Mouse (Mus musculus): ENCODE measurements around the gene Gpatch8.

Gpatch8 gene

DNA sequence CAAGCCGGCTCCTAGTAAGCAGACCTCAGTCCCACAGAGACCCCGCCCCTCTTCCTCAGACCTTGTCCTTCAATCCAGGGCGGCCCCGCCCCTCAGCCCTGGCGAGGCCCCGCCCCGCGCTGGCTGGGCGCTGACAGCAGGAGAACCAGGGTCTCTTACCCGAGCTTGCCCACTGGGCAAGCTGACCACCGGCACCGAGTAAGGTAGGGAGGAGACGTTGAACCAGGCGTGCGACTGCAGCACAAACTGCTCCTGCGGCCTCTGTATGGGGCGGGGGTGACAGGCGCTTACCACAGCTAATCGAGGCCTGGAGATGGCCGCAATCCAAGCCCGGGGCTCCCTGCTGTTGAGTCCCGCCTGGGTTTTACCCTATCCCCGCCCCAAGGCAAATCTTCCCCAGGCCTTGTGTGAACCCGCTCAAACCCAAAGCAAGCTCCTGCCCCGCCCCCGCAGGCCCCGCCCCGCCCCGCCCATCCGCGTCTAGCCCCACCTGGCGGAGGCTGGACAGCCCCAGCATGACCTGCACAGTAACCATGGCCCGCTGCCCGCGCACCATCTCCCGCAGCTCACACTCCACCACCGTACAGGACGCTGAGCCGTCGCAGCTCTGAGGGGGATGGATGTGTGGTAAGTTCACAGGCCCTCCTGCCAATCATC is 100.3 kb downstream of the Gpatch8 start:
- no peak for DNase-seq (ENCODE audit: low read depth, low spot score)

DNA sequence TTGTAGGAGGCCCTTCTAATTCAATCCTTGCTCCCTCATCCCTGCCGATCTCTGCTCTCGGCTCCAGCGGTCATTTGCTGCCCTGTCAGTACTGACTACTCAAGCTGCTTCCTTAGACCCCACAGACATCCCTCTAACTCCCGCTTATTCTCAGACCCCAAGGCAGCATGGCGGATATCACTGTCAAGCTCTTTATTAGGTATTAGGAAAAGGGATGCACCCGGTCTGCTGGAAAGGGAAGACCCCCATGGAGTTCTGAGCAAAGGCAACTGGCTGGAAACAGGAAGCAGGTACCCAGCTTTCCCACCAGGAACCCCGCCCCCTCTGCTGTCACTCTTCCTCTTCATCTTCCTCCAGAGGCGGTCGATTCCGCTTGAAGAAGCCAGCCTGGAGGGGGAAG is 103.1 kb downstream of the Gpatch8 start:
- DNase-seq (ENCODE audit: low read depth, low spot score) = no peak

GRCm38 (mm10) chr11:102449043-102450008 is 106.9 kb downstream of the Gpatch8 start:
- DNase-seq (ENCODE audit: low read depth, low spot score) = no peak

GRCm38 (mm10) chr11:102448327-102448726 is 107.9 kb downstream of the Gpatch8 start:
- no peak for DNase-seq (ENCODE audit: low read depth, low spot score)

- DNase-seq (ENCODE audit: low read depth, low spot score) = no peak
Observed at GRCm38 (mm10) chr11:102447497-102447896, 108.7 kb downstream of the Gpatch8 start, which contains the start of gene Fam171a2. Gene Fam171a2 (minus strand): TSS chr11:102447682.

- DNase-seq (ENCODE audit: low read depth, low spot score) = no peak
Observed at GRCm38 (mm10) chr11:102446581-102447461, 109.4 kb downstream of the Gpatch8 start.

- DNase-seq (ENCODE audit: low read depth, low spot score) = no peak
Observed at GRCm38 (mm10) chr11:102445891-102446361, 110.3 kb downstream of the Gpatch8 start.

- no peak for DNase-seq (ENCODE audit: low read depth, low spot score)
Observed at GRCm38 (mm10) chr11:102445264-102445890, 110.8 kb downstream of the Gpatch8 start.

DNA sequence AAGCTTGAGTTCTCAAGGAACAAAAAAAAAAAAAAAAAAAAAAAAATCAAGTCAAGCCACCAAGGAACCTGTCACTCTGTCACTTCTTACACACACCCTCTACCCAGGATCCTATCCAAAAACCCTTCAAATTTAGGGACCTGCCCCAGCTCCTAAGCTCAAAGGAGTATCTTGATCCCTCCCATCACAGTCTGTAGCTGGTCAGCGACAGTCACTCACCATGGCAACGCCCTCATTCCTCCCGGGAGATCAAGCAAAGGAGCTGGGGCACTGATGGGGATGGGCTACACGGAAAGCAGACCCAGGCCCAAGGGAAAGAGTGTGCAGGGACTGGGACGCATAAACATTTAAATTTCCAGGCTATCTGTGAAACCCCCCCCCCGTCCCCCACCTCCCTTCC is 111.4 kb downstream of the Gpatch8 start:
- DNase-seq (ENCODE audit: low read depth, low spot score) = no peak

DNA sequence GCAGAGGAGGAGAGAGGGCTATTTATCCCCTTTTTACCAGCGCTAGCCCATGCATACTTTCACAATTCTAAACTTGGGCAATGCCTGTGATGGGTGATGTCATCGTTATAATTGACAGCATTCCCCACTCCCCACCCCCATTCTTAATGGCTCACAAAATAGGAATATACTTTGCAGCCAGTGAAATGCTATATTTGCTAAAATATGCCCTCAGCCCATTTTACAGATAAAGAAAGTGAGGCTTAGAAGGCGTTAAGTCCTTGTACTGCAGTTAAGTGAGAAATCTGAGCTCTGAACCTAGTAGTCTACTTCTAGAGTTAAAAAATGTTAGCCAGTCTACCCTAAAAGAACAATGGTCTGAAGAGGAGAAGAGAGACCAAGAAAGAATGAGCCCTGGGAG is 111.9 kb downstream of the Gpatch8 start:
- no peak for DNase-seq (ENCODE audit: low read depth, low spot score)

DNA sequence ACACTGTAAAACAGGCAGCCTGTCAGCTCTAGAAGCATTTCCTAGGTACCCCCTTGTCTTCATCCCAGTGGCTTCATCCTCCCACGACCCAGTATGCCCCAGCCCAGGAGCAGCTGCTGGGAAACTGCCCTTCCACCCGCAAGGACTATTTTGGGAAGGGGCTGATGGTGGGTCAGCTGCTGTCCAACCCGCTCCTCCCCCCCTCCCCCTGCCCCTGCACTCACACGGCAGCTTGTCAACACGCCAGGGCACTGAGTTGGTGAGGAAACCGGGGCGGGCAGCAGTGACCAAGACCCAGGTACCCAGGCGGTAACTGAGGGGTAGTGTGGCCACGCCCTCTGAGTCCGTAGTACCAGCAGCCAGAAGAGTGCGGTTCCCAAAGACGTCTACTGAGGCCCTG is 112.5 kb downstream of the Gpatch8 start:
- no peak for DNase-seq (ENCODE audit: low read depth, low spot score)

- DNase-seq (ENCODE audit: low read depth, low spot score) = no peak
Observed at GRCm38 (mm10) chr11:102442089-102442488, 114.1 kb downstream of the Gpatch8 start.

GRCm38 (mm10) chr11:102441434-102441833 is 114.8 kb downstream of the Gpatch8 start:
- no peak for DNase-seq (ENCODE audit: low read depth, low spot score)

DNA sequence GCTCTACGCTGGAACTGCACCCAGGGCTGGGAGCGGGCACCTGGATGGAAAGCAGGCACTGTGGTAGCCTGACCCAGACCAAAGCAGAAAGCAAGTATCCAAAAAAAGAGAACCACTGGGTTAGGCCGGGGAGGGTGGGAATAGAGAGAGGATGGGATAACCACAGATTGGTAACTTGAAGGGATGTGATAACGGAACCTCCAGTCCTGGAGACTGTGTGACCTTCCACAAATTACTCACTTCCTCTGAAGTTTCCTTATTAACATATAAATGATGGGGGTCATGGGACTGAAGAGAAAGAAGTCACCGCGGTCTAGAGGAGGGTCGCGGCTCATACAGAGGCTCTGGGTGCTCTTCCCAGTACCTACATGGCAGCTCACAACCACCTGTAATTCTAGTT is 115.9 kb downstream of the Gpatch8 start:
- no peak for DNase-seq (ENCODE audit: low read depth, low spot score)

- no peak for DNase-seq (ENCODE audit: low read depth, low spot score)
Observed at GRCm38 (mm10) chr11:102439093-102440082, 116.8 kb downstream of the Gpatch8 start.

GRCm38 (mm10) chr11:102438212-102439092 is 117.7 kb downstream of the Gpatch8 start:
- DNase-seq (ENCODE audit: low read depth, low spot score) = no peak

GRCm38 (mm10) chr11:102437120-102438061 is 118.8 kb downstream of the Gpatch8 start:
- no peak for DNase-seq (ENCODE audit: low read depth, low spot score)

- DNase-seq (ENCODE audit: low read depth, low spot score) = no peak
Observed at GRCm38 (mm10) chr11:102436471-102436790, 119.8 kb downstream of the Gpatch8 start.
